Mouse (Mus musculus) spleen, adult 2 months (tissue): ENCODE measurements around the gene Nfu1. TPM values are rescaled to one million over a fixed set of nuclear protein-coding genes. Genes with fewer than 3 reads are reported as not detected.
A peak's percentile ranks its signal among the peaks of the same experiment; 100 is the strongest.

ENCODE experiments used
- DNase-seq, 2 experiments: peaks; one replicate each; pipeline versions ENCODE4 v3.0.0 to v3.0.0-alpha.2; 2012 to 2021; ENCODE audit warnings: low spot score in 2 of 2, low read depth in 1 of 2
- H3K27ac ChIP-seq: fragments of 200-500 bp; 2 replicates; pipeline ENCODE4 v1.5.1; 2012; ENCODE audit warnings: low read length, inconsistent platforms; ENCODE audit not compliant: insufficient read depth
- H3K27me3 ChIP-seq: fragments of 200-500 bp; 2 replicates; pipeline ENCODE4 v1.6.1; 2012; ENCODE audit warnings: mild to moderate bottlenecking, moderate library complexity, low read length, inconsistent platforms; ENCODE audit not compliant: control insufficient read depth, insufficient read depth
- H3K36me3 ChIP-seq: fragments of 200-500 bp; 2 replicates; pipeline ENCODE4 v1.6.1; 2012; ENCODE audit warnings: mild to moderate bottlenecking, low read length, inconsistent platforms; ENCODE audit not compliant: control insufficient read depth, insufficient read depth
- H3K4me1 ChIP-seq: fragments of 200-500 bp; 2 replicates; pipeline ENCODE4 v1.6.1; 2011; ENCODE audit warnings: inconsistent platforms; ENCODE audit not compliant: control insufficient read depth, insufficient read depth, insufficient read length
- H3K4me3 ChIP-seq: fragments of 200-500 bp; 2 replicates; pipeline ENCODE4 v1.5.1; 2011; ENCODE audit warnings: mild to moderate bottlenecking, inconsistent platforms; ENCODE audit not compliant: insufficient read depth, insufficient read length; ENCODE audit errors: extremely low read depth
- CTCF ChIP-seq: fragments of 200-500 bp; IDR thresholded peaks from 2 replicates; pipeline ENCODE4 v1.5.1; 2011; ENCODE audit warnings: mild to moderate bottlenecking, inconsistent platforms; ENCODE audit not compliant: insufficient read depth, insufficient read length, insufficient replicate concordance; ENCODE audit errors: extremely low read depth
- POLR2A ChIP-seq: fragments of 200-500 bp; IDR thresholded peaks from 2 replicates; pipeline ENCODE4 v1.6.1; 2011; ENCODE audit warnings: low read depth, low read length, inconsistent platforms
- WGBS: fragments of 180-500 bp; shearing (Covaris S2); methylation state at CpG from one replicate; pipeline ENCODE4 v1.1.7; 2018; 5-methylcytosine and 5-hydroxymethylcytosine counted together
- polyA plus RNA-seq: library from polyadenylated mRNA; depleted of rRNA; stranded (reverse); fragments of >200 nt; gene quantifications from 2 replicates; pipeline ENCODE4 v1.2.3, GENCODE M21; 2012; rRNA removed

Gene Nfu1
- 56.1 and 76.2 TPM in 2 replicates for polyA plus RNA-seq

DNA sequence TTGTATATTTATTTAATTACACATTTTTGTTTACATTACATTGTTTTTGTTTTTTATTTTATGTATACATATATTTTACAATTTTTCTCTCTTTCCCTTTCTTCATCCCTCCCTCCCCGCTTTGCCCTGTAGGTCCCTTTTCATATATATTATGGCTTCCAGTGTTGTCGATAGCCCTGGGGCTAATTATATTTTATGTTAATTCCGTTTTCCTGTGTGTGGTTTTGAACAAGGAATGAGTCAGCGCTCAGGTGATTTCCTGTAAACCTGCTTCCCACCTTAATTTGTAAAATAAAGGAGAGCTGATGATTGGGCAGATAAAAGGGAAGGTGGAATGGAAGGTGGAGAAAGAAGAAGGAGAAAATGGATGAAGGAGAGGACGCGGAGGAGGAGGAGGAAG, at the start of gene Nfu1:
TSS of gene Nfu1 (plus strand) at position 350 of the 400 bp plus-strand sequence.
- Histone ChIP-seq H3K27ac (peak within 1 kb of the TSS; percentile 96), H3K4me1 (no peaks in the 10 kb centered on the region; the same call in 1 of the 2 replicates)
- 28% methylated on average over 6 of the region's 6 CpGs for WGBS

DNA sequence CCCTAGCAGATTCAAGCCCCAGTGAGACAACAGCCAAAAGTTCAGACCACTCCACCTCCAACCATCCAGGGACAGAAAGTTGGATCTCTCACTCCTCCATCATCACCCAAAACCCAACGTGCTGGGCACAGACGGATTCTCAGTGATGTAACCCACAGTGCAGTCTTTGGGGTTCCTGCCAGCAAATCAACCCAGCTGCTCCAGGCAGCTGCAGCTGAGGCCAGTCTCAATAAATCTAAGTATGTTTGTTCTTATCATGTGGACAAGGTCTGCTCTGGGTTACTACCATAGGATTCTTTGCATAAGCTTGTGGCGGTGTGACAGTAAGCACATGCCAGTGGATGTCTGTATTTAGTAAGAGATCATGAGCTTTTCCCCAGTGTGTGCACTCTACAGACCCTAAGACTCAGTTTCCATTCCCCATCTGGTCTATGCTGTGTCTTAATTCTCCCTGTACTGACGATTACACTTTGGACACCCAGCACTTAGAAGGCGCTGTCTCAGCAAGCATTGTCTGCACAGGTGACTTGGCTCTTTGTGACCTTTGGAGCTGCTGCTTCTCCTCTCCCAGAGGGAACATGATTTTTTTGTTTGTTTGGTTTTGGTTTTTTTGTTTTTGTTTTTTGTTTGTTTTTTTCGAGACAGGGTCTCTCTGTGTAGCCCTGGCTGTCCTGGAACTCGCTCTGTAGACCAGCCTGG, 44.9 kb upstream of the Nfu1 start:
- Histone ChIP-seq H3K36me3 (peaks cover 31% of the 10 kb centered on the region), H3K27me3 (no peaks in the 10 kb centered on the region), H3K4me3 (no peak overlapping the region), H3K4me1 (no peaks in the 10 kb centered on the region), H3K27ac (no peak overlapping the region)
- WGBS: 92% methylated on average over 7 of the region's 7 CpGs
- no peak for DNase-seq
- TF ChIP-seq POLR2A: no peak
- no peak for TF ChIP-seq CTCF

More for the DNA sequence above, at the start of gene Nfu1:
- TF ChIP-seq CTCF (no peak), POLR2A (no peak)
- Histone ChIP-seq H3K36me3 (peaks cover 3% of the 10 kb centered on the region; the same call in 1 of the 2 replicates), H3K4me3 (peak within 1 kb of the TSS; percentile 98), H3K27me3 (no peaks in the 10 kb centered on the region)
- no peak for DNase-seq

DNA sequence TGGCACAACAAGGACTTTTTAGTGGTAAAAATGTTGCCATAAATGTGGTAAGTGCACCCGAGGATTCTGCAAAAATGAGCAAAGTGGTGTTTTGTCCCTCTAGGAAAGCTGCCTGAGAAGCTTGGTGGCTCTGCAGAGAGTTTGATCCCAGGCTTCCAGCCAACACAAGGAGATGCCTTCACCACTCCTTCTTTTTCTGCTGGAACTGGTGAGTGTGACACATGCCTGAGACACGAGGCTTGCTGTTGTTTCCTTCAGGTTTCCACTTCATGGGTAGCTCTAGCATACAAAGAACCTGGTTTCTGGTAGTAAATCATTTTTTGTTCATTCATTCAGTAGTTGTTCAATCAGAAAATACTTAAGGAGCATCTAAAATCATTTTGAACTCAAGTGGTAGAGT, 41.9 kb upstream of the Nfu1 start:
- Histone ChIP-seq H3K36me3 (peaks cover 32% of the 10 kb centered on the region), H3K4me3 (no peak overlapping the region), H3K27me3 (no peaks in the 10 kb centered on the region), H3K27ac (no peak overlapping the region), H3K4me1 (no peaks in the 10 kb centered on the region)
- WGBS: 85% methylated on average over 2 of the region's 2 CpGs
- no peak for DNase-seq
- TF ChIP-seq CTCF: no peak

DNA sequence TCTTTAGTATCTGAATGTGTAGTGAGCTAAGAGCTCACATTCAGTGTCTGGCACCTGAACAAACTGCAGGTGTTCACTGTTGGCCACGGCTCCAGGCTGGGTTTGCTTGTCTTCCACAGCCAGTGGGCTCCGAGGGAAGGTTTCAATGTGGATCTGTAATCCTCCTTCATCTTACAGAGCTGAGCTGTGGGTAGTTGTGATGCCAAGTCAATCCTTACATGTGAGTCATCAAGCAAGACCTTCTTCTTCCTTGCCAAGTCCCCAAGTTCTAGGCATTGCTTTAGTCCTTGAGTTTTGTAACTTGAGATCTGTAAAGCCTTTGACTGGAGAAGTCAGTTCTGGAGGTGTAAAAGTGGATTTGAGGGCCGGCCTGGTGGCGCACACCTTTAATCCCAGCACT, 35.1 kb upstream of the Nfu1 start:
- Histone ChIP-seq H3K4me1 (no peaks in the 10 kb centered on the region), H3K36me3 (peaks cover 10% of the 10 kb centered on the region), H3K27me3 (no peaks in the 10 kb centered on the region), H3K4me3 (no peak overlapping the region), H3K27ac (no peak overlapping the region)
- DNase-seq: no peak
- no peak for TF ChIP-seq POLR2A
- TF ChIP-seq CTCF: no peak
- WGBS: 95% methylated on average over 4 of the region's 4 CpGs

DNA sequence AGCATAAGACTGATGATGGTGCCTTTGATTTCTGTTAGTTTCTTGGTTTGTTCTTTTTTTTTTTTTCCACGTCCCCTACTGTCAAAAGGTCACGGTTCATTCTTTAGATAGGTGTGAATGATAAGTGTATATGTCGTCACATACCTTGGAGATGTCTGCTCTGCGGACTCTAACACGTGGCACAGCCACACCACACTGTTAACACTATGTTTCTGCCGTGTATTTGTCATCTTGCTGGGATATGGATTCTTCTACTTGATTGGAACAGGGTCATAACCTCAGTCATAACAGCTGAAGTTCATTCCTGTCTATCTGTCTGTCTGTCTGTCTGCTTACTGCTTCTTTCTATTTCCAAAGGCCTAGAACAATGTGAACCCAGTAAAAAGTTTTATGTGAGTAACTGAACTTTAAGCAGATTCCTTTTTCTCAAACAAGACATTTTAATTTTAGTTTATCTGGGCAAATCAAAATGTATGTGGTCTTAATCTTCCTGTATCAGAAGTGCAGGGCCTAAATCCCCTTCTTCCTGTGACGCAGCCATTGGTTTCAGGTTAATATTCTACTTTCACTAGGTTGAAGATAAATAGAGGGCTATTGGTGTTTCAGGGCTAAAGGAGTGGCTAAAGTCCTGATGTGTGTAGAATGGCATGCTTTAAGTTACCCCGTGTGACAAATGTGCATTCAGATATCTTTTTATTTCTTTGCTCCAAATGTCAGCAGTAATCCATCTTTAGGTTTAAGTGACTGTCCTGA, 30.7 kb upstream of the Nfu1 start:
- WGBS: 89% methylated on average over 8 of the region's 8 CpGs
- Histone ChIP-seq H3K4me1 (no peaks in the 10 kb centered on the region), H3K4me3 (no peak overlapping the region), H3K36me3 (peaks cover 3% of the 10 kb centered on the region), H3K27me3 (no peaks in the 10 kb centered on the region), H3K27ac (no peak overlapping the region)
- DNase-seq: no peak
- TF ChIP-seq POLR2A (no peak), CTCF (no peak)

DNA sequence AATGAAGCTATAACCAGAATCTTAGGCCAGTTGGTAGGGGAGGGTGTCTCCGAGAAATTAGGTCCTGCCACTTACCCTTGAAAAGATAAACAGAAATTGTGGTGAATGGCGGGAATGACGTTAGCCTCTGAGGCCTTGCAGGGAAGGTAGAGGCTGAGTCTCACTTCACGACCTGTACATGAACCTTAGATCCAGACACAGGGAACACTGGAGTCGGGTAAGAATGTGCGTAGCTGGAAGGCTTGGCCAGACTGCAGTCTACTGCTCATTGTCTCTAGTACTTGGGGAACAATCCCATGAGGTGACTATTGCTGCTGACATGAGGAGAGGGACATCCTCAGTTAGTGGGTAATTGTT, 30.1 kb upstream of the Nfu1 start:
- Histone ChIP-seq H3K4me1 (no peaks in the 10 kb centered on the region), H3K27me3 (no peaks in the 10 kb centered on the region), H3K4me3 (no peak overlapping the region), H3K36me3 (peaks cover 1% of the 10 kb centered on the region; the same call in 1 of the 2 replicates), H3K27ac (no peak overlapping the region)
- TF ChIP-seq CTCF (no peak), POLR2A (no peak)
- 93% methylated on average over 6 of the region's 6 CpGs for WGBS
- DNase-seq: no peak

DNA sequence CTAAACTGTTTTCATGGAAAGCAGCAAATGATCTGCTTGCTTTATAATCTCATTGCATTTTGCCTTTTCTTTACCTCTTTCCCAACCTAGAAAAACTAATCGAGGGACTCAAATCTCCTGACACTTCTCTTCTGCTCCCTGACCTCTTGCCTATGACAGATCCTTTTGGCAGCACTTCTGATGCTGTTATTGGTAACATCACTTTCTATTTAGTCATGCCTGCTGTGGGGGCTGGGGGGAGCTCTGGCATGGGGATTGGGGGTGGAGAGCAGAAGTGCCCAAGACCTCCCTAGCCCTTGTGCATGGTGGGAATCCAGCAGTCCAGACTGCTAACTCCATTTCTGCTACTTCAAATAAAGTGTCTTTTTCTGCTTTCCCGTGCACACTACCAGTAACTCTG, 27.8 kb upstream of the Nfu1 start:
- WGBS: 92% methylated on average over 2 of the region's 2 CpGs
- TF ChIP-seq POLR2A (no peak), CTCF (no peak)
- Histone ChIP-seq H3K4me1 (no peaks in the 10 kb centered on the region), H3K36me3 (peaks cover 3% of the 10 kb centered on the region; the same call in 1 of the 2 replicates), H3K27ac (no peak overlapping the region), H3K4me3 (no peak overlapping the region), H3K27me3 (no peaks in the 10 kb centered on the region)
- no peak for DNase-seq
